Mouse (Mus musculus) heart, embryonic 16.5 days (tissue): ENCODE measurements at regions not wholly inside any gene's neighbourhood (a gene's known extent, or its start where the extent isn't known, plus 50 kb on each side); places are given as distances from the start of the nearest gene placed in this dataset.

Experiments used
- ATAC-seq: fragments of 200-750 bp; cut with Nextera tagmentation; replicated peaks from 2 replicates; pipeline ENCODE4 v1.8.0; 2017; ENCODE audit warnings: moderate number of reproducible peaks; ENCODE audit not compliant: insufficient read depth, low FRiP score; ENCODE audit errors: extremely low read depth
- H3K27ac ChIP-seq: fragments of 300-500 bp; sonication (generic); 2 replicates; pipeline ENCODE4 v1.5.1; 2014; ENCODE audit warnings: mild to moderate bottlenecking, low read length, control low read depth, moderate library complexity
- H3K27me3 ChIP-seq: fragments of 300-500 bp; sonication (generic); 2 replicates; pipeline ENCODE4 v1.6.1; 2014; ENCODE audit warnings: low read length, mixed read lengths; ENCODE audit not compliant: control insufficient read depth, insufficient read depth
- H3K36me3 ChIP-seq: fragments of 300-500 bp; sonication (generic); 2 replicates; pipeline ENCODE4 v1.6.1; 2014; ENCODE audit not compliant: control insufficient read depth, insufficient read depth
- H3K4me1 ChIP-seq: fragments of 300-500 bp; sonication (generic); 2 replicates; pipeline ENCODE4 v1.6.1; 2014; ENCODE audit warnings: low read length, mixed read lengths; ENCODE audit not compliant: control insufficient read depth, insufficient read depth
- H3K4me2 ChIP-seq: fragments of 300-500 bp; sonication (generic); 2 replicates; pipeline ENCODE4 v1.6.1; 2014; ENCODE audit warnings: low read depth, mild to moderate bottlenecking, control low read depth, low read length
- H3K4me3 ChIP-seq: fragments of 300-500 bp; sonication (generic); 2 replicates; pipeline ENCODE4 v1.5.1; 2014; ENCODE audit warnings: mild to moderate bottlenecking, control low read depth, low read length
- H3K9ac ChIP-seq: fragments of 300-500 bp; sonication (generic); 2 replicates; pipeline ENCODE4 v1.6.1; 2014; ENCODE audit warnings: low read length, control low read depth
- H3K9me3 ChIP-seq: fragments of 300-500 bp; sonication (generic); replicated peaks from 2 replicates; pipeline ENCODE4 v1.6.1; 2016; ENCODE audit warnings: low read length; ENCODE audit not compliant: control insufficient read depth
- WGBS: fragments of 180-500 bp; shearing (Covaris S2); extraction: QIAGEN DNeasy Blood & Tissue Kit; methylation state at CpG from one replicate; pipeline ENCODE4 v1.1.7; 2014; 5-methylcytosine and 5-hydroxymethylcytosine counted together

DNA sequence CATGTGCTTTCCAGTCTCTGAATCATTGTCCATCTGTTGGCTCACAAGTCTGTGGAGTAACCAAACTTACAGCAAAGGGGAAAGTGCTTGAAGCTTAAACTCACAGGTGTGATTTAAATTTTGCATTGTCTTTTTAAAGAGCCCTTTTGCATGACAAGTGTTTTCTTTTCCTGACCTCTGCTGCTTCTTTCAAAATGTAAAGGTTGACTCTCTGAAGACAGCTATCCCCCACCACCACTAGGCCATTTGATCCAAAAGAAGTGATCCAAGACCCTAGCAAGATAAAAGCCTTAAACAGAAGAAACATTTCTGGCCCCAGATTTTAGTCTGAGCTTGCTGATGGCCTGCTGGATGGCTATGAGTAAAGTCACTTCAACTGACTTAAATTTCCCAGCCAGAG lies 118.6 kb downstream of the Gm12728 start:
- no peaks in the 10 kb centered on the region for H3K9me3 ChIP-seq
- no peaks in the 10 kb centered on the region; the same call in 1 of the 2 replicates for H3K27me3 ChIP-seq
- no peak overlapping the region for H3K27ac ChIP-seq
- ATAC-seq, result no peak
- H3K4me2 ChIP-seq, result no peak overlapping the region
- no peaks in the 10 kb centered on the region for H3K4me1 ChIP-seq
- no peaks in the 10 kb centered on the region for H3K36me3 ChIP-seq
- no peak overlapping the region for H3K4me3 ChIP-seq
- H3K9ac ChIP-seq, result no peak overlapping the region

DNA sequence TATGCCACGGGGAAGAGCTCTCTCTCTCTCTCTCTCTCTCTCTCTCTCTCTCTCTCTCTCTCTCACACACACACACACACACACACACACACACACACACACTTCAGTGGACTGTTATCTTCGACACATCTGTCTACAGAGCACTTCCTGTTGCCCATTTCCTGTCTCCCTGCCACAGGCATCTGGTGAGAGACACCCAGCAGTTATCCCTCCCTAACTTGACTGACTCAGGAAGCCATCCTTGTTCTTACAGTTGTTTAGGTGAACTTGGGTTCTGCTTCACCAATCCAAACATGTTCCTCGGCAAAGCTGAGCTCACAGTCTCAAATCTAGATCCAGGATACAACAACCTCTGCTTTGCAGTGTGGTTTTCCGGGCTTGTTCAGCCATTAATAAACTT lies 119.6 kb downstream of the Gm12728 start:
- Histone ChIP-seq H3K4me2 (no peak overlapping the region), H3K27ac (no peak overlapping the region), H3K4me3 (no peak overlapping the region), H3K9me3 (no peaks in the 10 kb centered on the region), H3K4me1 (no peaks in the 10 kb centered on the region), H3K36me3 (no peaks in the 10 kb centered on the region), H3K9ac (no peak overlapping the region), H3K27me3 (no peaks in the 10 kb centered on the region; the same call in 1 of the 2 replicates)
- no peak for ATAC-seq
- 51% methylated on average over 4 of the region's 4 CpGs for WGBS

DNA sequence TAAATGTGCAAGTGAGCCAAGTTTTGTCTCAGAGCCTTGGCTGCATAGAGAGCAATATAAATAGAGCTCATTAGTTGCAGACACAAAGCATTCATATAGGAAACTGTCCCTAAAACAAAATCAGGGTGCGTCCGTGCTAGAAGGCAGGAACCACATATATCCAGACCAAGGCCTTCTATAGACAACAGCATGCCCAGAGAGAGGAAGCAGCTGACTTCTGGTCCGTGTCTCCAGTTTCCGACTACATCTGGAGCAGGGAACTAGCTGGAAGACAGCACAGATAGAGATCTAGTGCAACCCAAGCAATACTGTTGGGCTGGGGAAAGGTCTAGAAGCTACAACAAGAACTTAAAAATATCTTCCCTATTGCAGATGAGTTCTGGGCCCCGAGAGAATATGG lies 121.0 kb downstream of the Gm12728 start:
- Histone ChIP-seq H3K9me3 (no peaks in the 10 kb centered on the region), H3K27ac (no peak overlapping the region), H3K4me1 (no peaks in the 10 kb centered on the region), H3K4me3 (no peak overlapping the region), H3K27me3 (no peaks in the 10 kb centered on the region; the same call in 1 of the 2 replicates), H3K9ac (no peak overlapping the region), H3K36me3 (no peaks in the 10 kb centered on the region), H3K4me2 (no peak overlapping the region)
- 70% methylated on average over 5 of the region's 5 CpGs for WGBS
- no peak for ATAC-seq

DNA sequence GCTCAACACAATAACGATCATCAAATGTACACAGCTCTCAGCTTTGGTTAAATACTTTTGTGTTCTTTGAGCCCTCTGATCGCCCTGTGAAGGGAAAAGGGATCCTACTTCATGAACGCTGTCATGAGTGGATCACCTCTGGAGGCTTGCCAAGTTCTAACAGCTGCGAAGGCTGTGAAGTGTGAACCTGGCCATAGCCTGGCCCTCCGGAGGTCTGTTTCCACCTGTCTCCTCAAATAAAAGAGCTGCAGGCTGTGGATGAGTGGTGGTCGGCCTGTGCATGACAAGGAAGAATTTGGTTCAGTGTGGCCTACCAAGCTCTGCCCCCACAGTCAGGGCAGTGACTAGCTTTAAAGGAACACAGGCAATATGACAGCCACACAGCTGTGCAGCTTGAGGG lies 122.0 kb downstream of the Gm12728 start:
- no peaks in the 10 kb centered on the region for H3K4me1 ChIP-seq
- no peaks in the 10 kb centered on the region for H3K9me3 ChIP-seq
- no peaks in the 10 kb centered on the region; the same call in 1 of the 2 replicates for H3K27me3 ChIP-seq
- no peaks in the 10 kb centered on the region for H3K36me3 ChIP-seq
- H3K9ac ChIP-seq, result no peak overlapping the region
- ATAC-seq, result no peak
- H3K4me3 ChIP-seq, result no peak overlapping the region
- no peak overlapping the region for H3K4me2 ChIP-seq
- no peak overlapping the region for H3K27ac ChIP-seq
- WGBS, result 72% methylated on average over 6 of the region's 6 CpGs

DNA sequence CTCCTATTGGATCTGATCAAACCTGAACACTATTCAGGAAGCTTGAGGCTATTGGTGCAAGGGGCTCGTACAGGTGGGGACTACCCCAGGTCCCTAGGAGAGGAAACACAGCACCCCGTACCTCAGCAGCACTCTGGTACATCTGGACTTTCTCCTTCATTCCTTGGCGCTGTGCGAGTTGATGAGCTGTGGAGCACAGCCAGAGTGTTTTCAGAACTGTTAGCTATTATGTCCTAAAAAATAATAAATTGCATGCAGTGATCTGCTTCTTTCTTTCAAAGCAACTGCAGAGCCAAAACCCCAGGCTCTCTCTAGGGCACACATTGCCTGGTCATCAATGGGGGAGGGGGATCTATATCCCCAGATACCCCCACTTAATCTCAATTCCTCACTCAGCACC lies 122.6 kb downstream of the Gm12728 start:
- H3K27me3 ChIP-seq, result no peaks in the 10 kb centered on the region; the same call in 1 of the 2 replicates

DNA sequence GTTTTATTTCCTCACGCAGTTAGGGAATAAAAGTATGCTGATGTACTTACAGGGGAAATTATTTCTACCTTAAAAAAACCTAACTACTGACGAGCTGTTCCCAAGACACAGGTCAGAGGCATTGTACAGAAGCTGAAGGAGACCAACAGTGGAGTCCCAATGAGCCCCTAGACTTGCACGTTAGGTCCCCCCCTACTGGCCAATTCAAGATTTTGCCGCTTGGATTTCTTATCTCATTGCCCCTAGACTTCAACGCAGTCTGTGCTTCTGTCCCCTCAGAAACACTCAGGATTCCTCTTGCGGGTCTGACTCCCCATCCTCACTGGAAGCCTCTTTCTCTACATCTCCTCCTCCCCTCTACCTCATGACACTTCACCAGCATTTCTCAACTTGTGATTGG lies 125.3 kb downstream of the Gm12728 start:
- Histone ChIP-seq H3K9me3 (no peaks in the 10 kb centered on the region), H3K36me3 (no peaks in the 10 kb centered on the region), H3K27ac (no peak overlapping the region), H3K4me1 (no peaks in the 10 kb centered on the region), H3K4me2 (no peak overlapping the region), H3K4me3 (no peak overlapping the region), H3K27me3 (no peaks in the 10 kb centered on the region), H3K9ac (no peak overlapping the region)
- ATAC-seq, result no peak
- 36% methylated on average over 6 of the region's 6 CpGs for WGBS

More for the DNA sequence above, 122.6 kb downstream of the Gm12728 start:
- Histone ChIP-seq H3K9ac (no peak overlapping the region), H3K4me2 (no peak overlapping the region), H3K27ac (no peak overlapping the region), H3K4me1 (no peaks in the 10 kb centered on the region), H3K9me3 (no peaks in the 10 kb centered on the region), H3K36me3 (no peaks in the 10 kb centered on the region), H3K4me3 (no peak overlapping the region)
- ATAC-seq, result no peak
- 73% methylated on average over 4 of the region's 4 CpGs for WGBS

DNA sequence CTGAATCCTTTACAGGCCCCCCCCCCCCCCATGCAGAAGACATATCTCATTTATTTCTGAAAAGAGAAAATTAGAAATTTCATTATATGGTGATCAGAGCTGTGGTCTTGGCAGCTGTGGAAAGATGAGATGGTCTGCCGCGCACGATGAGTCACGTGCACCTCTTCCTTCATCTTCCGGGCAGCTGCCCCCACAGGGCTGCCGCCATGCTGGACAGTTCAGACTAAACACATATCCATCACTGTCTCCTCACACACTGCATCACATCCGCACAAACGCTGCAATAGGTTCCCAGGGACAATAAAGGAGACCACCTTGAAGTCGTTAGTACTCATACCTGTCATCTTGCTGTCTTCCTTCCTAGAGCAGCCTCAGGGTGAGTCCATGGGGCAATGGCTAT lies 126.6 kb downstream of the Gm12728 start:
- no peak overlapping the region for H3K27ac ChIP-seq
- no peak for ATAC-seq
- H3K4me1 ChIP-seq, result no peaks in the 10 kb centered on the region
- no peaks in the 10 kb centered on the region for H3K27me3 ChIP-seq
- H3K36me3 ChIP-seq, result no peaks in the 10 kb centered on the region
- no peak overlapping the region for H3K4me2 ChIP-seq
- no peak overlapping the region for H3K9ac ChIP-seq
- no peak overlapping the region for H3K4me3 ChIP-seq
- no peaks in the 10 kb centered on the region for H3K9me3 ChIP-seq
- WGBS, result 76% methylated on average over 9 of the region's 9 CpGs

DNA sequence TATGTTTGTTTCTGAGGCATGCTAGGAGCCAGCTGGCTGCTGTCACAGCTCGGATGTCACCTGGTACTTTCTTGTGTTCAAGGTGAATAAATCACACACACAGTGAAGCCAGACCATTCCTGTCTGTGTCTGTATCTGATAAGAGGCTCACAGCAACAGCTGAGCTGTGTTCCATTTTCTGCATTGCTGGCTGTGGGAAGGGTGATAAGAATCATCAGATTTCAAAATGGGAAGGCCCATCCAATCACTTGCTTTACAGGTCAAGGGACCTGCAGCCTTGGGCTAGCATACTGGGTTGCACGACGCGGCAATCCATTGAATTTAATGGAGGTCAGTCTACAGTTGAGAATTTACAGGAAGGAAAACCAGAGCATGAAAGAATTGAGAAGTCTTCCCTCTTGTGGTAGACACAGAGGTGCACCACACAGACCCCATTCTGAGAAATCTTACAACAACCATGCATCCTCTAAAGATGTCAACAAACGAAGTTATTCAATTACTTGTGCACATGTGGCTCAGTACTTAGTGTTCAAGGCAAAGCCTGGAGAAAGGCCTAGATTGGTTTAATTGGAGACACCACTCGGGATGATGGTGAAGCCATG lies 135.2 kb downstream of the Gm12728 start:
- H3K4me2 ChIP-seq, result no peak overlapping the region
- 70% methylated on average over 6 of the region's 6 CpGs for WGBS

DNA sequence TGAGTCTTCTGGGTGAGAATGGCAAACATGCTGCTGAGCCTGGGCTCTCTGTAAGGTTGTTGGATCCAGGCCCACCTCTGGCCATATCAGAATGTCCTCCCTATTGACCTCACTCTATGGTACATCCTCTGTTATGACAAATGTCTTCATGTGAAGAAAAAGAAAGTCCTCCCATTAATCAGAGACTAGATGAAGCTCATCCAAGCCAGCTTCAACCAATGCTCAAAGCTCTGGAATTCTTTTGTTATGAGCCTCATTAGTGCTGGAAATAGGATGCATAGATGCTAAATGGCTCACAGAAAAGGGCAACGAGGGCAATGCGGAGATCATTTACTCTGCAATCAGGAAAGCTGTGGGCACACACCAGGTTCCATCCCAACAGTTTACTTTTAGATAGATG lies 135.8 kb downstream of the Gm12728 start:
- Histone ChIP-seq H3K4me2 (no peak overlapping the region), H3K9me3 (no peaks in the 10 kb centered on the region), H3K27ac (no peak overlapping the region), H3K4me1 (peaks cover 3% of the 10 kb centered on the region; the same call in 1 of the 2 replicates), H3K9ac (no peak overlapping the region), H3K4me3 (no peak overlapping the region), H3K36me3 (no peaks in the 10 kb centered on the region), H3K27me3 (peaks cover 11% of the 10 kb centered on the region)
- ATAC-seq, result no peak
- 79% methylated on average over 2 of the region's 2 CpGs for WGBS

More for the DNA sequence above, 135.2 kb downstream of the Gm12728 start:
- Histone ChIP-seq H3K4me1 (peaks cover 3% of the 10 kb centered on the region; the same call in 1 of the 2 replicates), H3K4me3 (no peak overlapping the region), H3K9ac (no peak overlapping the region), H3K27me3 (peaks cover 11% of the 10 kb centered on the region), H3K27ac (no peak overlapping the region), H3K9me3 (no peaks in the 10 kb centered on the region), H3K36me3 (no peaks in the 10 kb centered on the region)
- no peak for ATAC-seq
